Mouse (Mus musculus) myocyte (in vitro differentiated cells): ENCODE data around the gene Ppm1b.

Source experiments
- CEBPB ChIP-seq: IDR thresholded peaks from 2 replicates; pipeline ENCODE4 v1.6.1; 2011; ENCODE audit warnings: mild to moderate bottlenecking, moderate library complexity; ENCODE audit not compliant: poor library complexity, insufficient read depth, severe bottlenecking
- E2F4 ChIP-seq: IDR thresholded peaks from one replicate; pipeline ENCODE4 v1.6.1; 2011; ENCODE audit warnings: mild to moderate bottlenecking, control low read depth, moderate library complexity; ENCODE audit not compliant: insufficient read depth
- MAX ChIP-seq: IDR thresholded peaks from one replicate; pipeline ENCODE4 v1.6.1; 2011; ENCODE audit warnings: low read depth, mild to moderate bottlenecking, control low read depth
- POLR2A ChIP-seq: IDR thresholded peaks from one replicate; pipeline ENCODE4 v1.6.1; 2011; ENCODE audit warnings: low read depth, mild to moderate bottlenecking, control low read depth, moderate library complexity; ENCODE audit not compliant: insufficient read length
- SRF ChIP-seq: IDR thresholded peaks from one replicate; pipeline ENCODE4 v1.6.1; 2011; ENCODE audit warnings: low read depth; ENCODE audit not compliant: control insufficient read depth, insufficient read length
- TCF12 ChIP-seq: IDR thresholded peaks from one replicate; pipeline ENCODE4 v1.6.1; 2011; ENCODE audit warnings: mild to moderate bottlenecking, control low read depth; ENCODE audit not compliant: poor library complexity, insufficient read depth, severe bottlenecking
- USF1 ChIP-seq: IDR thresholded peaks from one replicate; pipeline ENCODE4 v1.6.1; 2011; ENCODE audit warnings: low read depth, mild to moderate bottlenecking, control low read depth, moderate library complexity

GRCm38 (mm10) chr17:84981721-84982120 lies 25.2 kb downstream of the Ppm1b start:
- TF ChIP-seq POLR2A (no peak), MAX (no peak), E2F4 (no peak), USF1 (no peak), SRF (no peak), TCF12 (no peak), CEBPB (no peak)
